Mouse (Mus musculus) T-helper 17 cell (primary cell): ENCODE data around the gene Wnt3a.

Source experiments
- in situ Hi-C, 2 experiments: fragments of 300-600 bp; cut with MboI, MseI; formaldehyde crosslinking; loops; 1 replicate in 1 of 2; 2 replicates in 1 of 2; pipeline ENCODE4 v1.15.1; 2025; ENCODE audit warnings: high pct_unique_total_duplicates in 2 of 2

Wnt3a gene

GRCm38 (mm10) chr11:59308625-59309024 lies 18.1 kb upstream of the Wnt3a start:
- in situ Hi-C loops, result no loop called here

DNA sequence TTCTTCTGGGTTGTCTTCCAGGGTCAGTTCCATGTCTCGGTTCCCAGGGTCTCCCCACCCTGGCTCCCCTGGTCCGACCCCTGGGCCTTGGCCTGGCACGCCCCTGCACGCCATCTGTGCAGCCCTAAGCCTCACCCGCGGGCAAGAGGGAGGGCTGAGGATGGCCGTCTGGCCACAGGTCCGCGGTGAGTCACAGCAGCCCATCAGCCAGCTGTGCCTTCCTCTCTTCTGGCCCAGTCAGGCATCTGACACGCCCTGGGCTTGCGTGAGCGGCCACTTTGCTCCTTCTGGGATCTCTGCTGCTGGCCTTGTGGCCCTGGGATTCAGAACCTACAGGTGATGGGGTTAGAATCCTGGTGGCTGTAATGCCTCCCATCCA lies 17.6 kb upstream of the Wnt3a start:
- in situ Hi-C loops, result no loop called here

DNA sequence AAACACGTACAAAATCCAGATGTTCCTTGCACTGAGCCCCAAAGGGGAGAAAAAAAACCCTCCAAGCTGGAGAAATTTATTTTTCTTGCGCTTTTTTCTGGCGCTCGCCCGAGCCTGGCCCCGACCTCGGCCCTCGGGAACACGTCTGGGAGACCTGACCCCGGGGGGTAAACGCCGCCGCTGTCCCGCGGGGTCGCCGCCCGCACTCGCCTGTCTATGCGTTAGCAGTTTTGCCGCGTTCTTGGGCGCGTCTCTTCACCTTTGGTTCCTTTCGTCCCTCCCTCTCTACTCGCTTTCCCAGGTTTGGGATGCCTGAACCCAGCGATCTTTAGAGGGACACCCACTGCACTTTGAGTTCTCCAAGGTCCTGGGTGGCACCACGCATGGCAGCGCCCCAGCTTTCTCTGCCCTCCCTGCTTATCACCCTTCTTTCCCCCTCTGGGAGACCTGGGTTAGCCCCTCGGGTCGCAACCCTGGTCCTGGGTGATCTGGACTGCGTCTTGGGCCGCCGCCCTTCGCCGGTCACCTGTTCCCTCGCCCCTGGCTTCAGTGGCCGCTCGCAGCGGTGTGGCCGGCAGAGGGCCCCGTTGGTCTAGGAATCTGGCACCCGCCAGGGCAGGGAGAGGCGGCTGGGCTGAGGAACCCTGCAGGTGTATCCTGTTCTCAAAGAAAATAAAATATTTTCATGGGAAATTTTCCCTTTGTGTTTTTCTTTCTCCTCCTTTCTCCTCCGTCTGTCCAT lies 17.0 kb upstream of the Wnt3a start:
- in situ Hi-C loops, result no loop called here

GRCm38 (mm10) chr11:59306461-59307421 lies 16.2 kb upstream of the Wnt3a start, which contains the start of gene Wnt9a:
TSS of gene Wnt9a (plus strand) at chr11:59306928.
- in situ Hi-C loops, result no loop called here

DNA sequence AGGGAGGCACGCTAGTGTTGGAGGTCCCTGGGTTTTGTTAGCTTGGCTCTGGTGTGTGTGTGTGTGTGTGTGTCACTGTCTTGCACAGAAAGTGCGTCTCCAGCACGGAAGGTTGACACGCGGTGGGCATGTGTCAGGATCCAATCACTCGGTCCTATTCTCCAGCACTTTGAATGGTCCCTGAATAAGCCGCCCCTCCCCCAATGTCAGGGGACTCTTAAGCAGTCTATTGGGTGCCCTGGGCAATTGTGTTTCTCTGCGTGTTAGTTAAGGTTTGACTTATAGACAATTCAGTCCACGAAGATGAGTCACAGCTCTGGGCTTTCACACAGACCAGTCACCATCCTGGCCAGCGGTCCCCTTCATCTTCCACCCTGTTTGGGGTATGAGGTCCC lies 15.3 kb upstream of the Wnt3a start:
- in situ Hi-C loops, result no loop called here

- in situ Hi-C loops, result no loop called here
Observed at GRCm38 (mm10) chr11:59305008-59305820, 14.7 kb upstream of the Wnt3a start.

GRCm38 (mm10) chr11:59302700-59303569 lies 12.4 kb upstream of the Wnt3a start:
- in situ Hi-C loops, result loop anchor here (5.0 kb wide), 1 partner anchor 179 kb away; no protein-coding TSS in a partner anchor

DNA sequence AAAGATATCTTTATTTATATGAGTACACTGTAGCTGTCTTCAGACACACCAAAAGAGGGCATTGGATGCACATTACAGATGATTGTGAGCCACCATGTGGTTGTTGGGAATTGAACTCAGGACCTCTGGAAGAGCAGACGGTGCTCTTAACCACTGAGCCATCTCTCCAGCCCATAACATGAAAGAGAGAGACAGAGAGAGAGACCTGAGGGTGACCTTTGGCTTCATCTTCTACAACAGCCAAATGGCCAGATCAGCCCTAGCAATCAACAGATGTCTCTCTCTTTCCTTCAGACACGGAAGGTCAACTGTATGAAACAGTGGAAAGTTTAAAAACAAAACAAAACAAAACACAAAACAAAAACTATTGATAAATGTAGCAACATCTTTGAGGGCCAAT lies 10.5 kb upstream of the Wnt3a start:
- in situ Hi-C loops, result loop anchor here (5.0 kb wide), 1 partner anchor 181 kb away; no protein-coding TSS in a partner anchor

DNA sequence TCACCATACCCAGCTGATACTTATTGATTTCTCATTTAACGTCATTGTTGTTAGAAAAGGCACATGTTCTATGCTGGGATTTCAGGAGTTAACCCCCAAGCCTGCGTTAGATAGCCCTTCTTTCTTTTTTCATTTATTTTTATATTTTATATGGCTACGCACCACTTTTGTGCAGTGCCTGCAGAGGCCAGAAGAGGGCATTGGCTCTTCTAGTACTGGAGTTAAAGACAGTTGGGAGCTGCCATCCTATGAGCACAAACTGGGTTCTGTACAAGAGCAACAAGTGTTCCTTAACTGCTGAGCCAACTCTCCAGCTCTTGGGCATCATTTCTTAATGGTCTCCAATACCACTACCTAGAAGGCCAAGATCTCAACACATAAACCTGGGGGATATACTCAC lies 9.6 kb upstream of the Wnt3a start:
- in situ Hi-C loops, result loop anchor here (5.0 kb wide), 1 partner anchor 182 kb away; no protein-coding TSS in a partner anchor

DNA sequence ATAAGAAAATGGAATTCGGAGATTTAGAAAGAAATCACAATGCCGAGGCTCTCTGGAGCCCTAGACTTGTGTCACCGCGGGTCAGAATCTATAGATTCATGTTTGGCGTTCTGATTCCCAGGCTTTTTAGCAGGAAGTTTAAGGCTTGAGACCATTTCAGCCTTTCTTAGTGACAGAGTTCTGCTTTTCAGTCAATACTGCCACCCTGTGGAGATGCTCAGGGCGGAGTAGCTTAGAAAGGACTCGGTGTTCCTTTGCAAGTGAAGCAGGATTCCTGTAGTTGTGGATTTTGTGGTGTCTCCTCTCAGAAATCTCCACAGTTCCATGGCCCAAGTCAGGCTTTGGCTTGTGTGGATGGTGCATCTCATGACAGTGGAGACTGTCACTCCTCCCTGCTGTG lies 7.4 kb upstream of the Wnt3a start:
- in situ Hi-C loops, result no loop called here

DNA sequence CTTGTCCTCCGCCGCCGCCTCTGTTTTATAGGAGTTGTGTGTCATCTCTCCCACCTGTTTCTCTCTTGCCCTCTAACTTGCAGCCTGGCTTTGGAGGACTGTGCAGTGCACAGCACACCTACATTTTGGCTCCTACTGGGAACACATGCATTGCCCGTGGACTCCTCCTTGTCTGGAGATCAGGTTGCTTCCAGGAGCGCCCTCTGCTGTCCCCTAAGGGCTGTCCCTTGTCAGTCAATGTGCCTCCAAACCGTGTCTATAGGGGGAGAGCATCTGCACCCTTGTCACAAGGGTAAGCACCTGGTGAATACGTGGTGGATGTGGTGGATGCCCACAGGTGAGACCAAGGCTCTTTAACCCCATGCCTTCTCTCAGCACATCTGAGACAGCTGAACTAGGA lies 3.1 kb upstream of the Wnt3a start:
- in situ Hi-C loops, result no loop called here

- in situ Hi-C loops, result no loop called here
Observed at GRCm38 (mm10) chr11:59289706-59290105, 846 bp downstream of the Wnt3a start.

- in situ Hi-C loops, result no loop called here
Observed at GRCm38 (mm10) chr11:59284146-59284545, 6.4 kb downstream of the Wnt3a start.

- in situ Hi-C loops, result no loop called here
Observed at GRCm38 (mm10) chr11:59282933-59283332, 7.6 kb downstream of the Wnt3a start.

DNA sequence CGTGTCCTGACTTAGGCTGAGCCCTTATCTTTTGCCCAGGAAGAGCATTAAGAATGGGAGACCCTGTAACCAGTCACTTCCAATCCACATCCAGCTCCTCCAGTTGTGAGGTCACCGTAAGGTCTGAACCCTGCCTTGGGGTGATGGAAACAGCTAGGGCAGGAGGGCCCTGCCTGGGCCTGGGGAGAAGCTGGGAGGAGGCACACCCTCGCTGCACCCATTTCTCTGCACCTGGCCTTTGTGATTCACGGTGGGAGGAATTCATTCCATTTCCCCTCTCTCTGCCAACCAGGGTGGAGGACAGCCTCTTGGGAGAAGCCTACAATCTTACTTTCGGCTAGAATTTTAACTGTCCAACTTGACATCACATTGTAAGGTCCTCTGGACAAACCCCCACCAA lies 8.4 kb downstream of the Wnt3a start:
- in situ Hi-C loops, result no loop called here

- in situ Hi-C loops, result no loop called here
Observed at GRCm38 (mm10) chr11:59278047-59278446, 12.5 kb downstream of the Wnt3a start.

GRCm38 (mm10) chr11:59276877-59277276 lies 13.7 kb downstream of the Wnt3a start:
- in situ Hi-C loops, result no loop called here

GRCm38 (mm10) chr11:59274184-59274583 lies 16.4 kb downstream of the Wnt3a start:
- in situ Hi-C loops, result no loop called here

DNA sequence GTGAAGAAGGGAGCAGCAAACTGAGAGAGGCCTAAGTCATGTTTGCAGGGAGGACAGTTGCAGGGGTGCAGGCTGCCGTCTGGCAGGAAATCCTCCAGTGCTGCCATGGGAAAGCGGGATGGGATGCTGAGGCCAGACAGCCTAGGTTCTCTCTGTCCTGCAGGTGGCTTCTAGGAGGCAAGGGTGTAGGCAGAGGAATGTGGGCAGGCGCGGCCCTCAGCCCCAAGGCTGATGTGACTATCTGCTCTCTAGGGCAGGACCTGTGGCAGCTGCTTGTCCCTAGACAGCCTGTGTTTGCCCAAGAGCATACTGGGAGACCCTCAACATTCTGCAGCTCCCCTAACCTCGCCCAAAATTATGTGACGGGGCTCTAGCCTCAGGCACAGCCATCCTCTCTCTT lies 23.8 kb downstream of the Wnt3a start:
- in situ Hi-C loops, result no loop called here

DNA sequence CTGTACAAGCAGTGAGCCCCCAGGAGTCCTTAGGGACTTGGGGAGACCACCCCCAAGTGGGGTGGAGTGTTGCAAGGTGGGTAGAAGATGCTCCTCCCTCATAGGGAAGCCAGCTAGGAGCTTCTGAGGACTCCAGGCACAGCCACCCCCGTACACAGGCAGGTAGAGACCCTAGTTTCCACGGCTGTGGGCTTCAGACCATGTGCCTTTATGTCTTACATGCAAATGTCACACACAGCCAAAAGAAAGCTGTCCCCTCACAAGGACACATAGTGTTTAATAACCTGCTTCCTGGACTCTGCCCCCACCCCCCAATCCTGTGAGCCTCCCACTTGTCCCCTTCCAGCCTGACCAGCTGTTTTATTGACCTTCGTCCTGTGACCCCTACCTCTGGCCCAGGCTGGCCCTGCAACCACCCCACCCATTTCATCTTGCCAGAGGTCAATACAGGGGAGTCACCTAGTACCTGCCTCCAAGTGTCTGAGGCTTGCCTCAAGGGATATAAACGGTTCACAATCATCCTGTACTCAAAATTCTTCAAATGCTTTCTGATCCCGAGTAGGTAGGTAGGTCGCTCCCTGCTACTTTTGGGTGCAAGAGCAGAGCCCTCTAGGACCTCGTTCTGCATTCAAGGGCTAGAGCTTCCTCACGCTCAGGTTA lies 25.3 kb downstream of the Wnt3a start:
- in situ Hi-C loops, result no loop called here
